Mouse (Mus musculus) myocyte (in vitro differentiated cells): Measurements from ENCODE around the gene Fam210b. TPM values are rescaled to one million over a fixed set of nuclear protein-coding genes. Genes with fewer than 3 reads are reported as not detected.

Source experiments
- H3K27me3 ChIP-seq: one replicate; pipeline ENCODE4 v1.6.1; 2011; ENCODE audit not compliant: control insufficient read depth, insufficient read depth, insufficient read length
- H3K36me3 ChIP-seq: one replicate; pipeline ENCODE4 v1.6.1; 2011; ENCODE audit not compliant: control insufficient read depth, insufficient read depth
- H3K4me2 ChIP-seq: one replicate; pipeline ENCODE4 v1.6.1; 2011; ENCODE audit warnings: low read depth, control low read depth
- H3K4me3 ChIP-seq: one replicate; pipeline ENCODE4 v1.5.1; 2011; ENCODE audit warnings: mild to moderate bottlenecking, control low read depth, moderate library complexity
- H3K79me2 ChIP-seq: one replicate; pipeline ENCODE4 v1.6.1; 2011; ENCODE audit not compliant: control insufficient read depth, insufficient read depth
- H3ac ChIP-seq: one replicate; pipeline ENCODE4 v1.6.1; 2011; ENCODE audit not compliant: control insufficient read depth, insufficient read length
- CEBPB ChIP-seq: IDR thresholded peaks from 2 replicates; pipeline ENCODE4 v1.6.1; 2011; ENCODE audit warnings: mild to moderate bottlenecking, moderate library complexity; ENCODE audit not compliant: poor library complexity, insufficient read depth, severe bottlenecking
- E2F4 ChIP-seq: IDR thresholded peaks from one replicate; pipeline ENCODE4 v1.6.1; 2011; ENCODE audit warnings: mild to moderate bottlenecking, control low read depth, moderate library complexity; ENCODE audit not compliant: insufficient read depth
- MAX ChIP-seq: IDR thresholded peaks from one replicate; pipeline ENCODE4 v1.6.1; 2011; ENCODE audit warnings: low read depth, mild to moderate bottlenecking, control low read depth
- MYOD1 ChIP-seq, 3 experiments: IDR thresholded peaks; one replicate each; pipeline ENCODE4 v1.6.1; 2011; ENCODE audit warnings: control low read depth in 2 of 3, low read depth in 2 of 3, mild to moderate bottlenecking in 2 of 3, moderate library complexity in 1 of 3; ENCODE audit not compliant: insufficient read length in 2 of 3, control insufficient read depth in 1 of 3
- MYOG ChIP-seq, 3 experiments: IDR thresholded peaks; one replicate each; pipeline ENCODE4 v1.6.1; 2011; ENCODE audit warnings: control low read depth in 2 of 3, low read depth in 2 of 3, mild to moderate bottlenecking in 2 of 3; ENCODE audit not compliant: insufficient read length in 2 of 3, control insufficient read depth in 1 of 3, insufficient read depth in 1 of 3
- POLR2A ChIP-seq: IDR thresholded peaks from one replicate; pipeline ENCODE4 v1.6.1; 2011; ENCODE audit warnings: low read depth, mild to moderate bottlenecking, control low read depth, moderate library complexity; ENCODE audit not compliant: insufficient read length
- POLR2AphosphoS2 ChIP-seq: IDR thresholded peaks from one replicate; pipeline ENCODE4 v1.6.1; 2011; ENCODE audit warnings: low read depth, control low read depth; ENCODE audit not compliant: insufficient read length
- REST ChIP-seq: IDR thresholded peaks from one replicate; pipeline ENCODE4 v1.6.1; 2011; ENCODE audit warnings: mild to moderate bottlenecking, control low read depth, moderate library complexity; ENCODE audit not compliant: insufficient read depth, insufficient read length
- SRF ChIP-seq: IDR thresholded peaks from one replicate; pipeline ENCODE4 v1.6.1; 2011; ENCODE audit warnings: low read depth; ENCODE audit not compliant: control insufficient read depth, insufficient read length
- TCF12 ChIP-seq: IDR thresholded peaks from one replicate; pipeline ENCODE4 v1.6.1; 2011; ENCODE audit warnings: mild to moderate bottlenecking, control low read depth; ENCODE audit not compliant: poor library complexity, insufficient read depth, severe bottlenecking
- TCF3 ChIP-seq: IDR thresholded peaks from one replicate; pipeline ENCODE4 v1.6.1; 2011; ENCODE audit warnings: low read depth, control low read depth; ENCODE audit not compliant: insufficient read length
- USF1 ChIP-seq: IDR thresholded peaks from one replicate; pipeline ENCODE4 v1.6.1; 2011; ENCODE audit warnings: low read depth, mild to moderate bottlenecking, control low read depth, moderate library complexity
- polyA plus RNA-seq: library from polyadenylated mRNA; unstranded; fragments of >200 nt; fragmentation: generic; extraction: Trizol; gene quantifications from one replicate; pipeline ENCODE4 v1.2.1, GENCODE M21; 2012; ENCODE audit warnings: missing spikeins

The Fam210b gene
- polyA plus RNA-seq, 1 experiment = 3.9 TPM

DNA sequence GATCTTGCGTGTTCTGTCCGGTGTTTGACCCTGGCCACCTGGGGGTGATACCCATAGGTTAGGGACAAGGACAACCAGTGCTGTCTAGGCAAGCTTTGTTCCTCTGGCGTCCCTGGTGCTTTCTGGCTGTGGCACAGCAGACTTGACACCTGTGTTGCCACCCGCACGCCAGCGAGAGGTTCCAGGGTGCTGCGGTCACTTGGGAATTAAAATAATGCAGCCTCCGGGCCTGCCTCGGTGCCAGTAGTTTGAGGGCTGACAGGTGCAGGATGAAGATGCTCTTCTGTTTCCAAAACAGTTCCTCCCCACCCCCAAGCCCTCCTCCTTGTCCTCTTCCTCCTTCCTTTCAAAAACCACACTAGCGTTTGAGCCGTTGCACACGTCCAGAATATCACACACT lies 36.5 kb downstream of the Fam210b start:
- TF ChIP-seq REST (no peak), MYOG (IDR thresholded peaks at IDR 0.05; ENCODE audit: control insufficient read depth in 1 of 3, insufficient read depth in 1 of 3, insufficient read length in 2 of 3, low read depth in 2 of 3) (peak in 1 of 3 experiments; percentile 15), POLR2AphosphoS2 (peak; percentile 12)
- no peak overlapping the region for H3K4me2 ChIP-seq
- no peaks in the 10 kb centered on the region for H3K27me3 ChIP-seq
- H3K36me3 ChIP-seq = peaks cover 35% of the 10 kb centered on the region
- no peaks in the 10 kb centered on the region for H3K79me2 ChIP-seq
- no peak overlapping the region for H3K4me3 ChIP-seq
- H3ac ChIP-seq = no peak overlapping the region

DNA sequence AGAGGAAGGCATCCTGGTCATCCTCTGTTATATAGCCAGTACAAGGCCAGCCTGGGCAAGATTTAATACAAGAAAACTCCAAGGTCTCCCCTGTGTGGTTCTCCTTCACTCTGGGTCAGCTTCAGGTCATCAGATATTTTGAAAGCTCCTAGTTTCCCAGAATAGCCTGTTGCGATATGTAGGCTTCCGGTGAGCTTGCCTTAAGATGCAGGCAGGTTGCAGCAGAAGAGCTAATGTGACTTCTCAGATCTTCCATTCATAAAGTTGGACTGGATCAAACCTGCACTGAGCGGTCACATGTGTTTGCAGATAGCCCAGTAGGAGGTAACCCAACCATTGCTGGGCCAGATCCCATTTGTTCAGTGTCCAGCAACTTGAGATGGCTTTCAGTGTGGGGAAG lies 39.4 kb downstream of the Fam210b start:
- H3K4me3 ChIP-seq = no peak overlapping the region
- H3K27me3 ChIP-seq = no peaks in the 10 kb centered on the region
- TF ChIP-seq MYOD1 (IDR thresholded peaks at IDR 0.05; ENCODE audit: control insufficient read depth in 1 of 3, insufficient read length in 2 of 3, low read depth in 2 of 3) (no peak), POLR2A (no peak), TCF3 (no peak), E2F4 (no peak)
- H3ac ChIP-seq = no peak overlapping the region
- peaks cover 8% of the 10 kb centered on the region for H3K36me3 ChIP-seq
- H3K4me2 ChIP-seq = no peak overlapping the region
- H3K79me2 ChIP-seq = no peaks in the 10 kb centered on the region

DNA sequence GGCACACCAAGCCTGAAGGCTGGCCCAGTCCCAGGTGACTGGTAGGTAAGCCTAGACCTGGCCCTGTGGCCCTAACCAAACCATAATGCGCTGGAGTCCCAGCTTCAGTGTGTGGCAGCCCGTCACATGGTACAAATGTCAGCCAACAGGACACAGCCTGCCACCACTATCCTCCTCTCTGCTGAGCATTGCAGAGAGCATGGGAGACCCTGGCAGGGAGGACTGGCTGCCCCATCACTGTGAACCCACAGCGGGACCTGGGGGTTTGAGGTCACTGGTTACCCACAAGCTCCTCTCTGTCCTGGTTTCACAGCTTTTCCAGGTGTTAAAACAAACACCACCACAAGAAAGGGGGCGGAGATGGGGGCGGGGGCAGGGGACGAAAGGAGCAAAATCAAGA lies 45.0 kb downstream of the Fam210b start:
- TF ChIP-seq E2F4 (no peak), MYOG (IDR thresholded peaks at IDR 0.05; ENCODE audit: control insufficient read depth in 1 of 3, insufficient read depth in 1 of 3, insufficient read length in 2 of 3, low read depth in 2 of 3) (no peak), MYOD1 (IDR thresholded peaks at IDR 0.05; ENCODE audit: control insufficient read depth in 1 of 3, insufficient read length in 2 of 3, low read depth in 2 of 3) (no peak), POLR2A (no peak), REST (no peak), POLR2AphosphoS2 (no peak), SRF (no peak), CEBPB (no peak)
- no peak overlapping the region for H3K4me2 ChIP-seq
- H3K27me3 ChIP-seq = no peaks in the 10 kb centered on the region
- no peaks in the 10 kb centered on the region for H3K79me2 ChIP-seq
- no peaks in the 10 kb centered on the region for H3K36me3 ChIP-seq
- no peak overlapping the region for H3ac ChIP-seq
- H3K4me3 ChIP-seq = no peak overlapping the region

DNA sequence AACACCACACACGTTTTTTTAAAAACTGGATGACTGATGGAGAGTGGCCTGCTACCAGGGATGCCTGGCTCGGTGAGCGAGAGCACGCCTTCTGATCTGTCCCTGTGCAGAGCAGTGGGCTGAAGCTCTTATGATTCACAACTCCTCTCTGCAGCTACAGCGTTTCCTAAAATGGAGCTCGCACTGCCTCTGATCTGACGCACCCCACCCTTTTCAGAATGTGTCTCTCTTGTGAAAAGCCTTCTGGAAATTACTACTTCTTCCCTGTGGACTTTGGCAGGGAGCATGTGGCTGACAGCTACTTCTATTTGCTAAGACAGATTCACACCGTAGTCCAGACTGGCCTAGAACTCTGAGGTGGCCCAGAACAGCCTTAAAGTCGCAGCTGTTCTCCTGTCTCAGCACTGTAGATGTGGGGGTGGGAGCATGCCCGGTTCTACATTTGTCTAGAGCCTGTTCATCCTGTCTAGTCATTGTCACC lies 46.7 kb downstream of the Fam210b start:
- Histone ChIP-seq H3K36me3 (no peaks in the 10 kb centered on the region), H3K79me2 (no peaks in the 10 kb centered on the region), H3K4me3 (no peak overlapping the region), H3ac (no peak overlapping the region), H3K4me2 (peak overlapping the region; percentile 41), H3K27me3 (peaks cover 6% of the 10 kb centered on the region)
- TF ChIP-seq MAX (no peak), CEBPB (no peak), E2F4 (no peak), MYOG (IDR thresholded peaks at IDR 0.05; ENCODE audit: control insufficient read depth in 1 of 3, insufficient read depth in 1 of 3, insufficient read length in 2 of 3, low read depth in 2 of 3) (peak in 1 of 3 experiments; percentile 34), MYOD1 (IDR thresholded peaks at IDR 0.05; ENCODE audit: control insufficient read depth in 1 of 3, insufficient read length in 2 of 3, low read depth in 2 of 3) (peak in 2 of 3 experiments; percentile 31 to 66)

DNA sequence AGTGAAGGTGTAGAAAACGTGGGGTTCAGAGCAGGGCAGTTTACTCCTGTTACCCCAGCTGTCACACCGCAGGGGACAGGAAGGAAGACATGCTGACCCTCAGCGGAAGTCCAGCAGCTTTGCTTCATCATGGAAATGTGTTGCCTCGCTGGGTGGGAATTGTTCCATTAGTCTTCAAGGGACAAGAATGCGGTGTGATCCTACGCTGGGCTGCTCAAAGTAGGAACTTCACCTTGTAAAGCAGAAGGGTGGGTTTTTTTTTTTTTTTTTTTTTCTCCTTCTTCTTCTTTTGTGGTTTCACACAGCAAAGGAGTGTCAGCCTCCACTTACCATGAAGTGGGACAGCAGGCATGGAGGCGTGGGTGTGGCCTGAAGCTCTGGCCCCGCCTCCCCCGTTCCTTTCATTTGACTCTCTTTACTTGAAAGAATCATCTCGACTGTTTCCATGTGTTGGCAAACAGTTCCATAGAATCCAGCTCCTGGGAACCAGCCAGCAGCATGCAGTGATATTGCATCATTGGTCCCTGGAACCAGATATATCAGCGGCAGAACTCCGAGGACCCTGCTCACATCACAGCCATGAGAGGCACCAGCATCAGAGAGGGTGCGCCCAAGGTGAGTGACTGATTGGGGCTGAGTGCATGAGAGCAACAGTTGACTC lies 48.2 kb downstream of the Fam210b start, which contains the start of gene Cass4:
Gene Cass4, plus strand, starts transcription at position 404 of the 661 bp plus-strand sequence.
- Histone ChIP-seq H3K36me3 (no peaks in the 10 kb centered on the region), H3ac (no peak within 1 kb of the TSS), H3K4me3 (no peak within 1 kb of the TSS), H3K27me3 (peaks cover 14% of the 10 kb centered on the region), H3K4me2 (no peak within 1 kb of the TSS), H3K79me2 (no peaks in the 10 kb centered on the region)
- TF ChIP-seq MYOG (IDR thresholded peaks at IDR 0.05; ENCODE audit: control insufficient read depth in 1 of 3, insufficient read depth in 1 of 3, insufficient read length in 2 of 3, low read depth in 2 of 3) (no peak), USF1 (no peak), TCF3 (no peak), POLR2A (no peak), POLR2AphosphoS2 (no peak), REST (no peak), CEBPB (no peak)

DNA sequence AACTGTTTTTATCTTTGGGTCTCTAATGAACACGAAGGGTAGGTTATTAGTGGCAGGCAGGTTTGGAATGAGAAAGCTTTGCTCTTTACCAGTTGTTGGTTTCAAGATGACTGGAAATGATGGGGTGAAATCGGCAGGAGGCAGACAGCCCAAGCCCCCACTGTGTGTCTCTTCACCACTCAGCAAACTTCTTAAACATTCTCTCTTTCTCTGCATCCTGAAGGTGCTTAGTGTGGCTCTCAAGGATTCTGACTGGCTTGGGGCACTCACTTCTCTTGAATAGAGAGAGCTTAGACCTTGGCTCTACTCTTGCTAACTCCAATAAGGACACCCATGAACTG lies 48.7 kb downstream of the Fam210b start:
- H3K79me2 ChIP-seq = no peaks in the 10 kb centered on the region
- no peak for TF ChIP-seq POLR2AphosphoS2
- TF ChIP-seq REST = no peak
- TF ChIP-seq MAX = no peak
- no peak for TF ChIP-seq USF1
- TF ChIP-seq MYOG (IDR thresholded peaks at IDR 0.05; ENCODE audit: control insufficient read depth in 1 of 3, insufficient read depth in 1 of 3, insufficient read length in 2 of 3, low read depth in 2 of 3) = no peak
- TF ChIP-seq TCF3 = no peak
- no peak for TF ChIP-seq E2F4
- no peak for TF ChIP-seq CEBPB
- TF ChIP-seq TCF12 = no peak
- TF ChIP-seq POLR2A = no peak
- no peak for TF ChIP-seq MYOD1 (IDR thresholded peaks at IDR 0.05; ENCODE audit: control insufficient read depth in 1 of 3, insufficient read length in 2 of 3, low read depth in 2 of 3)
- TF ChIP-seq SRF = no peak
- H3K36me3 ChIP-seq = no peaks in the 10 kb centered on the region
- H3ac ChIP-seq = no peak overlapping the region
- H3K27me3 ChIP-seq = peaks cover 19% of the 10 kb centered on the region
- no peak overlapping the region for H3K4me3 ChIP-seq
- H3K4me2 ChIP-seq = no peak overlapping the region
